Mouse (Mus musculus) left cerebral cortex, postnatal 10 days (tissue): Measurements from ENCODE around the gene Foxo1. TPM values are rescaled to one million over a fixed set of nuclear protein-coding genes. Genes with fewer than 3 reads are reported as not detected.

ENCODE experiments used
- DNase-seq, 2 experiments: peaks; one replicate each; pipeline ENCODE4 v3.0.0; 2021 to 2022; ENCODE audit warnings: low spot score in 2 of 2, mixed read lengths in 1 of 2; ENCODE audit errors: extremely low spot score in 1 of 2
- intact Hi-C: fragments of 180-260 bp; cut with DNase I; formaldehyde crosslinking; loops from one replicate; pipeline ENCODE4 v1.15.1; 2025
- total RNA-seq, 2 experiments: library from RNA; stranded (reverse); gene quantifications; 2 replicates each; pipeline ENCODE4 v1.2.3; 2021

The Foxo1 gene
- total RNA-seq, 2 experiments from 2014 or later, result 13.2 to 16.4 TPM

DNA sequence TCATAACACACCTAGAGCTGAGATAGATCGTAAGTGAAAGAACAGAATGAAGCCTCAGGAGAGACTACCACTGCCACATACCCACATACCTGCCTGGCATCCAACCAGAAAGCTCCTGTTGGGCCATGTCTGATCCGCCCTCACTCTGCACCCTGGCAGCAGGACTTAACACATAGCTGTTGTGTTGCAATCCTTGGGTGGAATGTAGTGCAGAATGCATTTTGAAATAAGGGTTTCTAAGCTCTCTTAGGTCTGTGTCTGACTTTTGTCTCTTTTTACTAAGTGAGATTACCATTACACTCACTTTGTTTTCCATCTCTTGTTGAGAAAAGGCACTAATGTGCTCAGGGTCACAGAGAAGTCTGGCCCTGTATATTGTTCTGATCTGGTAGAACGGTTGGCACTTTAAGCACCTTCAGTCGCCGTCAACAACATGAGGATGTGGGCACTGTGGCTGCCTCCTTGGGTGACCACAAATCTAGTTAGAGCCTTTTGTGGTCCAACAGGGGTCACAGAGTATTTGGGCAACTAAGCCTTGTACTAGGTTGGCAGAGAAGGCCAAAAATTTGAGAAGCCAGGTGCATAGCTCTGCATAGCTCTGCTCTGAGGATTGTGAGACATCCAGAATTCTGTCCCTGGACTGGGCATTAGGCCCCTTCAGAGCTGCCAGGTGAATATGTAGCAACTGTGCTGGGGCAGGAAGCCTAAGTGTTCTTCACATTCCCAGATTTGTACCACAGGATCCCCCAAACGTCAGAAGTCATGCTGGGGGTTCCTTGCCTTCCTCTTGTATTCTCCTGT is 75.3 kb downstream of the Foxo1 start:
- no peak for DNase-seq
- intact Hi-C loops, result no loop called here

GRCm38 (mm10) chr3:52345881-52346280 is 77.7 kb downstream of the Foxo1 start:
- intact Hi-C loops, result no loop called here
- no peak for DNase-seq

DNA sequence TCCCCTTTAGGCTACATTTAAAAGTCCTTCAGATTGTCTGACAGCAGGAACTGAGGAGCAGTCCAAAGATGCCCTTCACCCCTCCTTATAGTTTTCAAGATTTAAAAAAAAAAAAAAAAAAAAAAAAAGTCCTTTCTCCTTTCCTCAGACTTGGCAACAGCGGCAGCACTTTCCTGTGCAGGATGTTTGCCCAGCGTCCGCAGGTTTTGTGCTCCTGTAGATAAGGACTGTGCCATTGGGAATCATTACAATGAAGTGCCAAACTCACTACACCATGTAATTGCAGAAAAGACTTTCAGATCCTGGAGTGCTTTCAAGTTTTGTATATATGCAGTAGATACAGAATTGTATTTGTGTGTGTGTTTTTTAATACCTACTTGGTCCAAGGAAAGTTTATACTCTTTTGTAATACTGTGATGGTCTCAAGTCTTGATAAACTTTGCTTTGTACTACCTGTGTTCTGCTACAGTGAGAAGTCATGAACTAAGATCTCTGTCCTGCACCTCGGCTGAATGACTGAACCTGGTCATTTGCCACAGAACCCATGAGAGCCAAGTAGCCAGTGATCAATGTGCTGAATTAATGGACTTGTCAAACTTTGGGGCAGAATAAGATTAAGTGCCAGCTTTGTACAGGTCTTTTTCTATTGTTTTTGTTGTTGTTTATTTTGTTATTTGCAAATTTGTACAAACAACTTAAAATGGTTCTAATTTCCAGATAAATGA is 79.0 kb downstream of the Foxo1 start:
- no peak for DNase-seq
- intact Hi-C loops, result no loop called here

GRCm38 (mm10) chr3:52347980-52348622 is 80.0 kb downstream of the Foxo1 start:
- intact Hi-C loops, result no loop called here
- DNase-seq, result no peak

DNA sequence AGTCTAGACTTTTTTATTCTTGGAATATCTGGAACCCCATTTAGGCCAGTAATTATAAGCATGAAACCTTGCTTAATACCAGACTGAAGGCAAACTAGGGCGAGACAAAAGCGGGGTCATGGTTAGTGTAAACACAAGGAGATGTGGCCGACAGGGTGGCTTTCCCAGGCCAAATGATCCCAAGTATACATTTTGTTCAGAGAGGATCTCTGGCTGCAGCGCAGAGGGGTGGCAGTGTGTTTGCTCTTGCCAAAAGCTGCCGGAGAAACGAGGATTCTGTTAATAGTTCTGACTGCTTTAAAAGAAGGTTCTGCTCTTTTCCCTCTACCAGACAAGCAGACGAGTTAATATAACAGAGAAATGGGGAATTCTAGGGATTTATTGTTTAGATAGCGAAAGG is 82.5 kb downstream of the Foxo1 start:
- no peak for DNase-seq
- intact Hi-C loops, result no loop called here

GRCm38 (mm10) chr3:52351901-52352300 is 83.8 kb downstream of the Foxo1 start:
- DNase-seq, result no peak
- intact Hi-C loops, result no loop called here

DNA sequence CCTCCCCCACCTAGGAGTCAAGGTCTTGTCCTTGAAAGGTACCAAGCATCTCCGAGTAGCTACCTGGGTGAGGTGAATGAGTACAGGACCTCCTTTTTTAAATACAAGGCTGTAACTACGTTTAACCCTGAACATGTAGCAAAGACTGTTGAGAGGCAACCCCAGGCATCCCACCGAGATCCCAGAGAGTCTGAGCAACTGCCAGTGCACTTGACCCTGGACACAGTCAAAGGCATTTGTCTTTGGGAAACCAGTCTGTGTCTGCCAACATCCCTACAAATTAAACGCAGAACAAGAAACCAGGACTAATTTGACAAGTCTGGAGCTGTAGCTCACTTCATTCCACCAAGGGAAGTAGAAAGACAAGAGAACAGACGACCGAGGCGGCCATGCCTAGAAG is 86.1 kb downstream of the Foxo1 start:
- DNase-seq, result no peak
- intact Hi-C loops, result no loop called here

- peak in 1 of 2 experiments; percentile 34 for DNase-seq
Observed at GRCm38 (mm10) chr3:52357265-52357953, 89.3 kb downstream of the Foxo1 start.

DNA sequence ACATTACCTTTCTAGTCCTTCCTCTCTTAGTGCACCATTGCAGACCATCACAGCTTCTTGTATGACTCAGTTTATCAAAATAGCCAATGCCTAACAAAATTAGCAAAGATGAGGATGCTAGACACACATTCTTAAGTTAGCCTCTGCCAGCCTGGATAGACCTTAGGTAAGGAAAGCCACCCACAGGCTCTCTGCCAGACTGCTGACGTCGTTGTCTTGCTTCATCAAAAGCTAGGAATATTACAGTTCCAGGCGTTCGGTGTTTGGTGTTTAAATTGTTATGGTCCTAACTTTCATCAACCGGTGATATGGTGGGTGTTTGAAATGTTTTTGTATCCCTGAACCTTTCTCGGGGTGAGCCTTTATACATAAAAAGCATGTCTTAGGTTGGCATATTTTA is 96.4 kb downstream of the Foxo1 start:
- no peak for DNase-seq
- intact Hi-C loops, result no loop called here

More at GRCm38 (mm10) chr3:52357265-52357953, 89.3 kb downstream of the Foxo1 start:
- intact Hi-C loops, result no loop called here

GRCm38 (mm10) chr3:52369204-52369603 is 101.1 kb downstream of the Foxo1 start:
- no peak for DNase-seq
- intact Hi-C loops, result no loop called here

DNA sequence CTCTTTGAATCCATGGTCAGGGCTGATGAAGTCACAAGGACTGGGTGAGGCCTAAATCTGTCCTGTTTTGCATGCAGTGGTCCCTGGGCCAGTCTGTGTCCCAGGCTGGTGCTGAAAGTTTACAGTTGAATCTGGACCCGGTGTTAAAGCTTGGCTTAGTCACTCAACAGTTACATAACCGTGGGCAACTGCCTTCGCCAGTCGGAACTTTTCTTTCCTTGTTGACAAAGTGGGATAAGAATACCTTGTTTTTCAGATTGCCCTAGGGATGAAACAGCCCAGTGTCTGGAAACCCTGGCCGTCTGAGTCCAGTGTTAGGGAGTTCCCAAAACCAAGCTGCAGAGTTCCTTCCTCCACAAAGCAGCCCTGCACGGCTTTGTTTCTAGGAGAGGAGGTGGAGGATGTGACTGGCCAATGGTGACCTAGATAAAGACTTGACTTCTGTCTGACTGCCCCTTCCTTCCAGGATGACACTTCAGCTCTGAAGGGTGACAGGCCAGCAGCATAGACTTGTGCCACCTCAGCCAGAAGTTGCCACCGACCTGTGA is 101.8 kb downstream of the Foxo1 start:
- intact Hi-C loops, result no loop called here
- no peak for DNase-seq

DNA sequence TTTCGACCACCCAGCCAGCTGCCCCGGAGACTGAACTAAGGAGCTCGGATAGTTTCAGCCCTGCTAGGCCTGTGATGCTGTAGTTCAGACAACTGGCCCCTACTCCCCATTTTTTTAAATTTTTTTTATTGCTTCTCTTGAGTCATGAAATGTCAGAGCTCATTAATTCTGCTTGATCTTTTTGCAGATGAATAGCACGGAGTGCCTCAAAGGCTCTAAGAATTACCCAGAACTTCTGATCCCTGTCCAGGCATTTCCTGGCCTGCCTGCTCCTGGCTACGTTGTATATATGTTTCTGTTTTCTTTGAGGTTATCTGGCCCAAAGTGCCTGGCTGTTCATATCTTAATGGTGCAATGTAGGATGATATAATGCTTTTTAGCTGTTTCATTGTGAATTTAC is 108.8 kb downstream of the Foxo1 start:
- DNase-seq, result no peak
- intact Hi-C loops, result no loop called here

GRCm38 (mm10) chr3:52383351-52383750 is 115.2 kb downstream of the Foxo1 start:
- no peak for DNase-seq
- intact Hi-C loops, result no loop called here

GRCm38 (mm10) chr3:52386343-52386742 is 118.2 kb downstream of the Foxo1 start:
- no peak for DNase-seq
- intact Hi-C loops, result no loop called here

DNA sequence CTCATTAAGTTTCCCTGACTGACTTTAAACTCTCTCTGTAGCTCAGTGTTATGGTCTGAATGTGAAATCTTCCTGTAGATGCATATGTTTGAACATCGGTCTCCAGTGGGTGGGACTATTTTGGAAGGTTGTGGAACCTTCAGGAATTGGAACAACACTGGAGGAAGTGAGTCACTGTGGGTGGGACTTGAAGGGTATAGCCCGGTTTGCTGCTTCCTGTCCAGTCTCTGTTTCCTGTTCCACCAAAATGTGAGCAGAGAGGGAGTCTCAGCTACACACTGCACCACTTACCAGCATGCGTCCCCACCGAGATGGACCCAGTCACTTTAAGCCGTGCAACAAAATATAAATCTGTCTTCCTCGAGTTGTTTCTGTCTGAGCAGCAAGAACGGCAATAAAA is 122.2 kb downstream of the Foxo1 start:
- DNase-seq, result no peak
- intact Hi-C loops, result no loop called here

DNA sequence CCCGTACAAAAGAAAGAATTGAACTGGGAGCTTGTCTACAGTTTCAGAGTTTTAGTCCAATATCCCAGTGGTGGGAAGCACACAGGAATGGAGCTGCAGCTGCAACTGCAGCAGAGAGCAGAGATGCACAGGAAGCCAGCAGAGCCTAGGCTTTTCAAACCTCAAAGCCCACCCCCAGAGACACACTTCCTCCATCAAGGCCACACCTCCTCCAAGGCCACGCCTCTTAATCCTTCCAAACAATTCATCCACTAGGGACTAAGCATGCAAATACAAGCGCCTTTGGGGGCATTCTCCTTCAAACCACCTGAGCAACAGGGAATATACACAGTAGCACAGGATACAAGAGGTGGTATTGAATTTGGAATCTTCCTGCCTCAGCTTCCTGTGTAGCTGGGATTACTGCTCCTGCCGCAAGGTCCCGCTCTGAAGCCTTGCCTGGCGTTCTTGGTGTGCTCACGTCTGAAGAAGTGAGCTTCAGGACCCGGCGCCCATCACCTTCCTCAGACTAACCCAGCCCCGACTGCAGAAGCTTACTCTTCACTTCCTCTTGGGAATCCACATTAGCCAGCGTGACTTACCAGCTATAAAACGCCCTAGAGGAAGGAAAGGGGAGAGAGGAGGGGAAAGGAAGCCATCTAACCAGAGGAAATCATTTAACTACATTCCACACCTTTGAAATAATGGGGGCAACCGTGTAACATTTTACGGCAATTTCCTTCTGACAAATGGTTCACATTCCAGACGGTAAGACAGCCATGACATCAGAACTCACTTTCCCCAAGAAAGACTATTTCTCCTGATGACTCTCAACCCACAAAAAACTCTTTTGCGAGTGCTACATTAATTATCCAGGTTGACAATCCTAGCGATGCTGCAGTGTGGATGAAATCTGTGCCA is 122.9 kb downstream of the Foxo1 start:
- intact Hi-C loops, result no loop called here

GRCm38 (mm10) chr3:52391897-52392296 is 123.8 kb downstream of the Foxo1 start:
- DNase-seq, result no peak
- intact Hi-C loops, result no loop called here

More for the DNA sequence above, 122.9 kb downstream of the Foxo1 start:
- no peak for DNase-seq

DNA sequence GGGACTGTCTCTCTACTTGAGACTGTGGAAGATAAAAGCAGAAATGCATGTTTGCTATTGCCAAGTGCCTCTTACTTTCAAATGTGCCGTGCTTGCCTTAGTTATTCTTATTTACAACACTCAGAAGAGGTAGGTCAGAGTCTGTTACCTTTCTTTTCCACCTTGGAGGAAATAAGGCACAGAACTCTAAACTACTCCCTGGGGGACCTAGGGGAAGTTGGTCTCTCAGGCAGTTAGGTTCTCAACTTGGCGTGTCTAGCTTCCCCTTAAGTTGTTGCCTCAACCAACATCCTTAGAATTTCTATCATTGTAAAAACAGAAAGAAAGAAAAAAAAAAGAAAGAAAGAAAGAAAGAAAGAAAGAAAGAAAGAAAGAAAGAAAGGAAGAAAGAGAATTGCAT is 124.4 kb downstream of the Foxo1 start:
- intact Hi-C loops, result no loop called here
- no peak for DNase-seq
